Mouse (Mus musculus) CD4-positive, CD25-positive, alpha-beta regulatory T cell, adult 4 months (primary cell): Measurements from ENCODE around the gene Senp1. TPM values are rescaled to one million over a fixed set of nuclear protein-coding genes. Genes with fewer than 3 reads are reported as not detected.

Experiments used
- ATAC-seq: one replicate; pipeline ENCODE4 v1.8.0; 2017
- polyA plus RNA-seq, 2 experiments: library from polyadenylated mRNA; unstranded; fragments of 100-300 nt; shearing (Covaris generic); gene quantifications; one replicate each; pipeline ENCODE4 v1.2.1; 2017

Gene Senp1
- polyA plus RNA-seq, 2 experiments from 2014 or later = 33.4 to 34.3 TPM

- no peak for ATAC-seq
Measured at GRCm38 (mm10) chr15:98107230-98107629, 13.7 kb upstream of the Senp1 start.

DNA sequence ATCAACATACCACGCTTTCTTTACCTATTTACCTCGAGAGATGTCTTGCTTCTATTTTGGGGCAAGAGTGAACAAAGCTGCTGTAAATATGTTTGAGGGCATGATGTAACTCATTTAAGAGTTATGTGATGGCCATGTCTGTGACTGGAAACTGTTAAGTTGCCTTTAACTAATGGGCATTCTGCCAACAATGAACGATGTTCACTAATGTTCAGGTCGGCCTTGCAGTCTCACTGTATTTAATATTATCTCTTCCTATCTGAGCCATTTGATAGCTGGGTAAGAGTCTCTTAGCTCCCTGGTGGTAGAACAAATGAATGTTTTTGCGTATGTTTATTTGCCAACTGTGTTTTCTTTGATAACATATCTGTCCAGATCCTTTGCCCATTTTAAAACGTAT is 13.0 kb upstream of the Senp1 start:
- no peak for ATAC-seq

DNA sequence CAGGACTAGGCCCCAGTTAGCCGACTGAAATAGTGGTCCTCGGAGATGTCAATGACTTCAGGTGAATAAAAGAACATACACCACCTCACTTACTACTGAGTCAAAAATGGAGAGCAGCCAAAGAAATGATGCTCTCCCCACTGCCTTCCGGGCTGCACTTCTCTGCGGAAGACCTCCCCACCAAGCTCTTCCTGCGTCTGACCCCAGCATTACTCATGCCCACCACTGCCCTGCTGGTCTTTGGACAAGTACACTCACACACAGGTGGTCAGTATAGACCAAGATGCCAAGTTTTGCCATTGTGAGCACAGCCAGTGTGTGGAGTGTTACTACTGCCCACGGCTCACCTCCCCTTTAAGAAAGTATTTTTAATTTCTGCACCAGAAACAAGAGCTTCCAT is 8.9 kb upstream of the Senp1 start:
- ATAC-seq = no peak

- ATAC-seq = no peak
Measured at GRCm38 (mm10) chr15:98098519-98098918, 5.0 kb upstream of the Senp1 start.

GRCm38 (mm10) chr15:98096957-98097356 is 3.4 kb upstream of the Senp1 start:
- ATAC-seq = no peak

DNA sequence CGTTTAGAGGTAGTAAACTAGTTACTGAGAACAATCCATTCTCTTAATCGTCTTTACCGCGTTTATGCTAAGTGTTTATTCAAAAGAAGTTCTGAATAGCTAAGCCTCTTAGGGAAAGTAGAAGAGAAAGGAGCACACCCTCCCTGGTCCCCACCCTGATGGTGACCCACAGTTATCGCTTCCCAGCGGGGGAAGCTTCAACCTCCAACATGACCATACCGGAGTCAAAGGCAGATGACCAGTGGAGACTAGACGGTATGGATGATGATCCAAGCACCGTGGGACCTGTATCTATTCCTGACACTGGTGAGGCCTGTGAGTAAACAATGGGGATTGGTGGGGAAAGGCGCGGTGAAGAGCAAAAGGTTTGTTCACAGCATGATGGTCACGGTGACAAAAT is 1.4 kb upstream of the Senp1 start:
- no peak for ATAC-seq

DNA sequence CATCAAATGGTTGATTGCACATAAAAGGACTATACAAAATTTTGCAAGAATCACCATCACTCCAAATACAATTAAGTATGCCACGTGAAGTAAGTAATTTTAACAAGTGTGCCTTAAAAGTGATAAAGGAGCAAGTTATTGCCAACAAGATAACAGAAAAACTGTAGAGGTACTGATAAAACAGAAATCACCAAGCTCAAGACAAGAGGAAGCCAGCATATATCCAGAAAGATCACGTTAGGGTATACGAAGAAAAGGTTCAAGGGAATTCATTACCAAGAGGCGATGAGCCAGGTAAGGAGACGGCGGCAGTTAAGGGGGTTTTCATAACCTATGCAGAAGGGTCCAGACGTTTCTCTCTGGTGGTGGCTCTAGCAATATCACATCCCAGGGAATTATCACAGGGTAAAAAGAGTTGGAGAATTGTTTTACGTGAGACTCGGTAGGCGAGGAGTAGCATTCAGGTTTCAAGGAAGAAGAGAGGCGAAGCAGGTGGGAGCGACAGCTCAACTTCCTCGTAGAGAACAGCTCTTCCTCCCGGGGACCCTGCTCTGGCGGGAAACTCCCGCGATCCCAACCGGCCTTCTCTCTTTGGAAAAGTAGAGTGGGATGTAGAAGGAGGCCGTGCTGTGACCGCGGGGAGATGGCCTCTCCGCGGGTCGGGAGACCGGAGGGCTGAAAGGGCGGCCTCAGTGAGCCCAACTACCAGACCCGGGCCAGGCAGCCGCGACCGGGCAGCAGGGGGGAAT is 998 bp downstream of the Senp1 start, which contains the start of gene Pfkm:
Gene Pfkm (plus strand): TSS at position 218 of the 749 bp plus-strand sequence.
- no peak for ATAC-seq

- ATAC-seq = no peak
Measured at GRCm38 (mm10) chr15:98091841-98092240, 1.7 kb downstream of the Senp1 start.

DNA sequence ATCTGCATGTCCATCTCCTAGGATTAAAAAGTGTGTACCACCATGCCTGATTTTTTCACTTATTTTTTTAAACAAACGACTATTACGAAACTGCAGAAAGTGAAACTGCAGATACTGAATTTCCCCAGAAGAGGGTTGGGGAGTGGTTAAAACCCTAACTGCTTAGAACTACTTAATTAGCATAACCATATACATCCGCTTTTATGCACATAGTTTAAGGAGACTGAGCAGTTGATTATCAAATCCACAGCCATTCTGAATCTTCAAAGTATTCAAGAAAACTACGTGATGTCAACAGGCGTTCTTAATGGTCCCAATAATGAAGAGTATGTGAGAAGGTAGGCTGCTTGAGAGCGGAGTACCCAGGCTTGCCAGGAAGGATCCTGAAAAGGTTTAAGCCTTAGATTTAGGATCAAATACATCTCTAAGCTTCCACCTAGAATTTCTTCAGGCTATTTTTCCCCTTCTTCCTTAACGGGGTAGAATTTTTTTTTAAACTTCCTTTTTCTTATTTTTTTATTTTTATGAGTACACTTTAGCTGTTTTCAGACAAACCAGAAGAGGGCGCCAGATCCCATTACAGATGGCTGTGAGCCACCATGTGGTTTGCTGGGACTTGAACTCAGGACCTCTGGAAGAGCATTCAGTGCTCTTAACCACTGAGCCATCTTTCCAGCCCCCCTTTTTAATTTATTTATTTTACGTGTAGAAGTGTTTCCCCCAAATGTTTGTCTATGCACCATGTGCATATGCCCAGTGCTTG is 3.9 kb downstream of the Senp1 start:
- peak; percentile 83 for ATAC-seq

DNA sequence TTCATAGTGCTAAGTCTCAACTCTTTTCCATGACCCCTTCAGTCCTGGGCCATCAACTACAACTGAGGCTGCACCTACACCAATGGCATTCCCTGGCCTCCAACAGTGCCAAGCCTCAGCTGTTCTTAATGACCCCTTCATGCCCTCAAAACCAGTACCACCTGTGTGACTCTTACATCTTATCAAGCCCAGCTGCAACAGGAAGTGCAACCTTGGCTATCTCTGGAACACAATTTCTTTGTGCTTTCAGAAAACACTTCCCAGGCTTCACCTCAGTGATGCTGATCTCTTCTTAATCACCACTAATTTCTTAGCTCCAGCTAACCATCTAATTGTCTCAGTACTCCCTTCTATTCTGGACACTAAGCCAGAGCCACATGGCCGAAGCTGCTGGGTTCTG is 4.7 kb downstream of the Senp1 start:
- no peak for ATAC-seq

DNA sequence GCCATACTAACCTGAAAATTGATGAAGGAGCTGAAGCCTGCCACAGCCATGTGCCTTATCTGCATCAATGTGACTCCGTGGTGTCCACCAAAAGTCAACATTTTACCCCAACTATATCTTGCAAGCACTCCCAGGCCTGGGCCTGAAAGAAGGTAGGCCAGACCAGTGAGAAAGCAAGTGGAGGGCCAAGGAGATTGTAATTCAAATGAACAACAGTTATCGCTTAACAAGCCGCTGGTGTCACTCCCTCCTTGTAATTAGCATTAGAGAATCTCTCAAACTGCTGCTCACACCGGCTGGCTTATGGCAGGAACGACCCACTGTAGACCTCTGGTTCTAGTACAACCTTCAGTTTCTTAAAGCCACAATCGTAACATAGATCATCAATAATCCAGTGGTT is 16.6 kb downstream of the Senp1 start:
- no peak for ATAC-seq

- no peak for ATAC-seq
Measured at GRCm38 (mm10) chr15:98075034-98075433, 18.5 kb downstream of the Senp1 start.

DNA sequence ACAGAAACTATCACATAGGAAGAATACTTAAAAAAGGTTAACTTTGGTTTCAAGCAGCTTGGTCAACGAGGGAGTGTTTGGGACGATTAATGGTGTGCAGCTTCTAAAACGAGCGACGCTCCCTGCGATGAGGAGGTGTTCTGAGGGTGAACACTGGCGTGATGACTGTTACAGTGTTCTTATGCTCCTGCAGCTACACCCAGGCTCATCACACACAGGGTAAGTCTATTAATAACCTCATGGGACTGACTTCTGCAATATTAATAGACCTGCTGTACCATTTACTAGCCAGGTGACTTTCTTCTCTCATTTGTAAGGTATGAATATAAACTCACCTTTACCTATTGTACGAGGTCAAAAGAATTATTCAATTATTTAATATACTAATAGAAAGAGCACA is 19.0 kb downstream of the Senp1 start:
- no peak for ATAC-seq

GRCm38 (mm10) chr15:98070376-98070775 is 23.2 kb downstream of the Senp1 start:
- ATAC-seq = no peak

DNA sequence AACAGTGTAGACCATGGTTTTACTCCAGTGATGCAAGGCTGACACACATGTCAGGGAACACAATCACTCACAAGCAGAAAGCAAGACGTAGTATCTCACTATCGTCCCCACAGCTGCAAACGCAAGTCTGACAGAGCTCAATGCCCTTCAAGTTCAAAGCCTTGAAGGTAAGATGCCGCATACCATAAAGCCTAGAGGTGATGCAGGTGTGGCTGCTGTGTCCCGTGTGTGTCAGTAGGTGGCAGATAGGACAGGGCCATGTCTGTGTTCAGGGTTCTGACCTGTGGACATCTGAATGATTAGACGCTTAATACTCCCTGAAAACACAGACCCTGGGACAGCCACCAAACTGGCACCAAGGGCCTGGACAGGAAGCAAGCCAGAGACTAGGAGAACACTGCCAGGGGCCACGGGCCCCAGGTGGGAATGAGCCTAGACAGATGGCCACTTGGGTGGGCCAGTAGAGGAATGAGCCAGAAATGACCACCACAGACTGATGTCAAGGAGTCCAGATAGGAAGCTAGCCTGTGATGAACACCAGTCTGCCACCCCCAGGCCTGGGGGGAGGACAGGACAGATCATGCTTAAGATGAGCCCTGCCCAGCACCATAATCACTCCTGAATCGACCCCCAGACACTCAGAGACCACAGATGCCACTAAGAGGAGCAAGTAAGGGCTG is 23.8 kb downstream of the Senp1 start:
- no peak for ATAC-seq

DNA sequence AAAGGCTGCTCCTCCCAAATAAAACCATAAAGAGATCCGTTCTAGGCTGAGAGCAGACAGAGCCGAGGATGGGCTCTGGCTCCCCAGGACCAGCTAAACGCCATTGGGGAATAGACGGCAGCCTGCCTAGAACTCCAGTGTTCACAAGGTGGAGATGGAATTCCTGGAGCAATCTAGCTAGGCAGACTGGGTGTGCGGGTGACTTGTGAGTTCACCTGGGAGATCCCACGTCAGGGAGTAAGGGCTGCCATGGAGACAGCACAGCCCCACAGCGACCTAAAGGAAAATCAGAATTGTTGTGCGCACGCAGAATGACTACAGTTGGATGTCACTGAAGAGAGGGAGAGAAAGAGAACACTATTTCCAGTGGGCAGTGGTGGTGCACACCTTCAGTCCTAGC is 25.0 kb downstream of the Senp1 start:
- no peak for ATAC-seq

DNA sequence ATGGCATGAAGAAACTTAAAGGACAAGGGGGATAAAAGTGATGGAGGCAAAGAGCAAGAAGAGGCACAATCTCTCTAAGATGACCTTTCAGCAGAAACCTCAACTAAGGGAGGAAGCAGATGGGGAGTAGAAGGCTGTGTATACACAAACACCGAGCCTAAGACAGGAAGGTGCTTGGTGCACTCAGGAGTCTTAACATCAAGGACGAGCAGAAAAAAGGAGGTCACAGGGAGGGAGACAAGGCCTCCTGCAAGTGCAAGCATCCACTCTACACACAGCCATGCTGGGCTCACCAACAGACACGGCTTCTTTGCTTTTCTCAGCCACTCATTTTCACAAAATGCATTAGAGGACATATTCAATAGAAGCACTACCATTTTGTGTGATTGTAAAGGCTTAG is 26.1 kb downstream of the Senp1 start:
- ATAC-seq = peak; percentile 64

- peak; percentile 77 for ATAC-seq
Measured at GRCm38 (mm10) chr15:98066602-98067001, 26.9 kb downstream of the Senp1 start.

- ATAC-seq = no peak
Measured at GRCm38 (mm10) chr15:98065881-98066280, 27.7 kb downstream of the Senp1 start.

DNA sequence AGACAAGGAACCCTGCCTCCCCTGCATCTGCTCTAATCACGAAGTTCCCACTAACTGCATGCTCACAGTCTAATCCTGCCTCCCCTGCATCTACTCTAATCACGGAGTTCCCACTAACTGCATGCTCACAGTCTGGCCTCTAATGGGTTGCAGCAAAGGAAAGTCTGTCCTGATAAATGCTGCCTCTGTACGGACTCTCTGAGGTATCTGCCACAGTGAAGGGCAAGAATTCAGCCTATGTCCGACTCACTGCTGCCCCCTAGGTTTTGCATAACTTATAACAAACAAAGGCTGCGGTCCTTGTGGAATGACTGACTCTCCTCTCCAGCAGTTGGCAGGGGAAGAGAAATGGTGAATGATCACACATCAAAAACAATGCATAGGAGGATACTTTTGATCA is 38.3 kb downstream of the Senp1 start:
- ATAC-seq = no peak

GRCm38 (mm10) chr15:98051685-98052084 is 41.9 kb downstream of the Senp1 start:
- no peak for ATAC-seq

DNA sequence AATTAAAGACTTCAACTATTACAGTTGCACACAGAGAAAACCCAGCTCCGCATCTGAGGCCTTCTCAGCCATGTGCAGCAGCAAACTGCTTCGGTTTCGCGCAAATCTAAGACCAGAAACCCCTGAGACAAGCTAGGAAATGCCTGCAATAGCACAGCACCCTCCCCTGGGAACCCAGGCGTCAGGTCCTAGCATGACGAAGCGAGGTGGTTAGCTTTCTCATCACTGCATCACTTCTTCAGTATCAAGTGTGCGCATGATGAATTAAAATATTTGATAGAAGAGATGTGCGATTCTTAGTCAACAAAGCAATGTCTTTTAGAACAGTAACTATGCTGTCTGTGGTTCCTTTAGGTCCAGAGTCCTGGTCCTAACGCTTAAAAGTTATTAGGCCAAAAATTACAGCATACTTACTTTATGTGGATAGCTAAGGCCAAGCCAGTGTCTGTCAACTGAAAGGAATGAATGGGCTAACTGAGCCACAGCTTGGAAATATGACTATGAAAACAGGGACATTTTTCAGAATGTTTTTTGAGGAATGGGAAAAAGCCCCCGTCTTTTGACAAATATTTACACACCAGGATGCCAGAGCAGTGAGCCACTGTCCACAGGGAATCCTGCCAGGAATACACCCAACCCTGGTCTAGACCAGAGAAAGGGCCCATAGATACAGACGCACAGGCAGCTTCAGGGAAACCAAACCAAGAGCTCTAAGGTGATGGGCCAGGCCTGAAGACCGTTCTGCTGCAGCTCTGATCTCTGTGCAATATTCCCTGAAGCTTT is 44.4 kb downstream of the Senp1 start:
- ATAC-seq = no peak

- ATAC-seq = no peak
Measured at GRCm38 (mm10) chr15:98044387-98044786, 49.2 kb downstream of the Senp1 start.
